Mouse (Mus musculus) megakaryocyte, embryonic 14.5 days (primary cell): ENCODE data around the gene Nebl.

Experiments used
- FLI1 ChIP-seq: IDR thresholded peaks from 2 replicates; pipeline ENCODE4 v1.6.1; 2012; ENCODE audit warnings: low read length, inconsistent platforms, mixed read lengths
- GATA1 ChIP-seq: IDR thresholded peaks from 3 replicates; pipeline ENCODE4 v1.6.1; 2012; ENCODE audit warnings: mixed read lengths, low read length, inconsistent platforms, borderline replicate concordance

DNA sequence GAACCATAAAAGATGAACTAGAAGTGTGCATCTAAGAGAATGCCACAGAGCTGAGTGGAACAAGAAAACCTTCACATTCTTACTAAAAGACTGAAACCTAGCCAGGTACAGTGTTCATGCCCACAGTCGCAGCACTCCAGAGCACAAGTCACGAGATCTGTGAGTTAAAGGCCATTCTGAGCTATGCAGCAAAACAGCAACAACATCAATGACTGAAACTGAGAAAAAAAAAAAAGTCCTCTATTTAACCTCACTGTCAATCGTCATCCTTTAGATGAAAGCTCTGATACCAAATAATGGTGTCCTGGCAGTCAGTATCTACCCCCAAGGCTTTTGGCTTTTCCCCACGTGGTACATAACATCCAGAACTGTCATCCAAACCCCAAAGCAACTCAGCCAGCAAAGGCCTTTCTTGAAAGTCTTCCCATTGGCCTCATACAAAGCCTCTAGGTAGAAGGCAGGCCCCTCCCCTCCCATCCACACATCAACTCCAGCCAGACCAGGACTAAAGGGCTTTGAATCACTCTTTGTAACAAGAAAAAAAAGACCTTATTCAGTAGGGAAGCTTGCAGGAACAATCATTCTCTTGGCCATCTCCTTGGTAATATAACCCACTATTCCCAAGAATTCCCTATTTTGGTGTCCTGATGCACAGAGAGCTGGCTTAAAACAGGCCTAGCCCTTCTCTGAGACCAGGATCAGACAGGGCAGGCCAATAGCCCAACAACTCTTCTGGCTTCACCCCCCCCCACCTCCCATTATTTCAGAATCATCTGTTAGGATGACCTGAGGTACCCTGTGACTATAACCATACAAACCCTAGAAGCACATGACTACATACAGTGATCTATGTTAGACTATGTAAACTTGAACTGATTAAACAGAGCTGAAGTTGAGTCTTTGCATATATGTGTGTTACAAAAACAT lies 32.8 kb downstream of the Nebl start:
- TF ChIP-seq GATA1 (no peak), FLI1 (no peak)
